Mouse (Mus musculus) bone marrow macrophage, adult 2 months (primary cell): Measurements from ENCODE around the gene Yars.

Source experiments
- CTCF ChIP-seq: IDR thresholded peaks from 2 replicates; pipeline ENCODE4 v1.5.1; 2012; ENCODE audit warnings: low read depth, mild to moderate bottlenecking, low read length, moderate library complexity
- POLR2A ChIP-seq: IDR thresholded peaks from 2 replicates; pipeline ENCODE4 v1.6.1; 2012; ENCODE audit warnings: mild to moderate bottlenecking, low read depth, low read length, borderline replicate concordance

DNA sequence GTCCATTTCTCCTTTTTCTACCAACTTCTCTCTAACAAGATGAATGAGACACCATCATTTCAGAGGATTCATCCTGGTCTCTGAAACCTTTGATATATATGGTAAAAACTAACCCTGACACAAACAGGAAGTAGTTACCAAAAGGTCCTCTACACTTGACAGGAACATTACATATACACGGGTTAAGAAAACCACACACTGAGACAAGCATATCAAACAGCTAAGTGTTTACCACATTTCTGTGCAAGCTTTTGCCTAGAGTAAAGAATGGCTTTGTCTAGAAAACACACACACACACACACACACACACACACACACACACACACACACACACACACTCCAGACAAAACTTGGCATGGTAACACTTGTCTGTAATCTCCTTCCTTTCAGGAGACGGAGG is 43.2 kb upstream of the Yars start:
- TF ChIP-seq POLR2A (no peak), CTCF (no peak)
